Mouse (Mus musculus) midbrain, embryonic 16.5 days (tissue): ENCODE measurements around the gene Pnmal1. TPM values are rescaled to one million over a fixed set of nuclear protein-coding genes. Genes with fewer than 3 reads are reported as not detected.

Source experiments
- ATAC-seq: fragments of 200-750 bp; cut with Nextera tagmentation; 2 replicates; pipeline ENCODE4 v1.8.0; 2017; ENCODE audit warnings: moderate TSS enrichment
- H3K27ac ChIP-seq: fragments of 300-500 bp; sonication (generic); 2 replicates; pipeline ENCODE4 v1.5.1; 2014; ENCODE audit warnings: mild to moderate bottlenecking, low read length, mixed read lengths
- H3K27me3 ChIP-seq: fragments of 300-500 bp; sonication (generic); 2 replicates; pipeline ENCODE4 v1.6.1; 2014; ENCODE audit warnings: low read depth, low read length, mixed read lengths; ENCODE audit not compliant: control insufficient read depth, insufficient read depth
- H3K36me3 ChIP-seq: fragments of 300-500 bp; sonication (generic); 2 replicates; pipeline ENCODE4 v1.6.1; 2014; ENCODE audit warnings: mild to moderate bottlenecking, low read length, moderate library complexity, mixed read lengths; ENCODE audit not compliant: control insufficient read depth, insufficient read depth
- H3K4me1 ChIP-seq: fragments of 300-500 bp; sonication (generic); 2 replicates; pipeline ENCODE4 v1.6.1; 2014; ENCODE audit warnings: mild to moderate bottlenecking, low read length, mixed read lengths; ENCODE audit not compliant: control insufficient read depth, insufficient read depth
- H3K4me2 ChIP-seq: fragments of 300-500 bp; sonication (generic); 2 replicates; pipeline ENCODE4 v1.6.1; 2014; ENCODE audit warnings: mild to moderate bottlenecking, low read length, mixed read lengths
- H3K4me3 ChIP-seq: fragments of 300-500 bp; sonication (generic); 2 replicates; pipeline ENCODE4 v1.5.1; 2014; ENCODE audit warnings: low read depth, mild to moderate bottlenecking, low read length, moderate library complexity, mixed read lengths
- H3K9ac ChIP-seq: fragments of 300-500 bp; sonication (generic); 2 replicates; pipeline ENCODE4 v1.6.1; 2014; ENCODE audit warnings: low read depth, low read length, mixed read lengths
- H3K9me3 ChIP-seq: fragments of 300-500 bp; sonication (generic); replicated peaks from 2 replicates; pipeline ENCODE4 v1.6.1; 2014; ENCODE audit warnings: mild to moderate bottlenecking, low read length, mixed read lengths; ENCODE audit not compliant: control insufficient read depth, poor library complexity, severe bottlenecking
- WGBS: fragments of 180-500 bp; shearing (Covaris S2); extraction: QIAGEN DNeasy Blood & Tissue Kit; methylation state at CpG from one replicate; pipeline ENCODE4 v1.1.7; 2014; 5-methylcytosine and 5-hydroxymethylcytosine counted together
- polyA plus RNA-seq: library from polyadenylated mRNA; unstranded; fragments of >200 nt; fragmentation: Nextera tagmentation; extraction: Ambion mirVana; gene quantifications from 2 replicates; pipeline ENCODE4 v1.2.1, GENCODE M21; 2015

Pnmal1 gene
- polyA plus RNA-seq, 1 experiment from 2014 or later, result 83.1 TPM

- 31% methylated on average over 4 of the region's 4 CpGs for WGBS
- H3K4me3 ChIP-seq, result no peak overlapping the region
- H3K36me3 ChIP-seq, result peaks cover 7% of the 10 kb centered on the region
- H3K9ac ChIP-seq, result no peak overlapping the region
- no peak overlapping the region for H3K27ac ChIP-seq
- H3K4me1 ChIP-seq, result peaks cover 2% of the 10 kb centered on the region; the same call in 1 of the 2 replicates
- no peak overlapping the region for H3K4me2 ChIP-seq
- H3K9me3 ChIP-seq, result no peaks in the 10 kb centered on the region
- ATAC-seq, result no peak
- no peaks in the 10 kb centered on the region for H3K27me3 ChIP-seq
Observed at GRCm38 (mm10) chr7:16999650-17000049, 40.2 kb downstream of the Pnmal1 start.

- Histone ChIP-seq H3K27me3 (no peaks in the 10 kb centered on the region), H3K36me3 (peaks cover 16% of the 10 kb centered on the region), H3K4me1 (no peaks in the 10 kb centered on the region), H3K4me3 (no peak overlapping the region), H3K27ac (no peak overlapping the region), H3K9ac (no peak overlapping the region), H3K9me3 (no peaks in the 10 kb centered on the region), H3K4me2 (no peak overlapping the region)
- WGBS, result 16% methylated on average over 7 of the region's 7 CpGs
- ATAC-seq, result peak; percentile 72
Observed at GRCm38 (mm10) chr7:17002375-17003195, 43.1 kb downstream of the Pnmal1 start.

DNA sequence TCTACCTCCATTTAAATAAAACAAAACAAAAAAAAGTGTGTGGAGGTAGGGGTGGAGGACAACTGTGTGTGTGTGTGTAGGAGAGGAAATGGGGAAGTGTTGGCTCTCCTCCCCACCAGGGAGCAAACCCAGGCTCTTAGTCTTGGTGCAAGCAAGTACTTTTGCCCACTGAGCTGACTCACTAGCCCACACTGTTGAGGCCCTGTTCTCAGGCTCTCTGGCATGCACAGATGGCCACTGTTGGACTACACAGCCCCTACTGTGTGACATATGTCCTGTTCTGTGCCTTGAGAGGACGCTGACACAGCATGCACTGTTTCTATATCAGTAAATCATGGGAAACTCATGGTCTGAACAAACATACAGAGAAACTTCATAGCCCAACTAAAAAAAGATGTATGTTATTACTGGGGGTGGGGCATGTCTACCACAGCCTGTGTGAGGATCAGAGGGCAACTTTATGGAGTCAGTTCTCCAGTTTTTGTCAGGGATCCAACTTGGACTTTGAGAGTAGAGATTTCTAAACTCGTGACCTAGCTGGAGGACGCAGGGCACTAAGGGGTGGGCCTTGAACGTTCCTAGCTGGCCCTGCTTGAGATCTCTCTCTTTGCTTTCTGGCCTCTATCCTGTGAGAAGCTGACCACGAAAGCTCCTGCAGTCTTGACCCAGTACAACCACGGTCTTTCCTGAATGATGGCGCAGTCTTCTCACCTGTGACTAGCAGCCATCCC is 43.9 kb downstream of the Pnmal1 start:
- H3K4me2 ChIP-seq, result no peak overlapping the region
- no peak overlapping the region for H3K27ac ChIP-seq
- H3K4me1 ChIP-seq, result no peaks in the 10 kb centered on the region
- no peaks in the 10 kb centered on the region for H3K27me3 ChIP-seq
- no peaks in the 10 kb centered on the region for H3K9me3 ChIP-seq
- peaks cover 21% of the 10 kb centered on the region for H3K36me3 ChIP-seq
- WGBS, result 81% methylated on average over 7 of the region's 7 CpGs
- no peak overlapping the region for H3K4me3 ChIP-seq
- no peak for ATAC-seq
- H3K9ac ChIP-seq, result no peak overlapping the region

DNA sequence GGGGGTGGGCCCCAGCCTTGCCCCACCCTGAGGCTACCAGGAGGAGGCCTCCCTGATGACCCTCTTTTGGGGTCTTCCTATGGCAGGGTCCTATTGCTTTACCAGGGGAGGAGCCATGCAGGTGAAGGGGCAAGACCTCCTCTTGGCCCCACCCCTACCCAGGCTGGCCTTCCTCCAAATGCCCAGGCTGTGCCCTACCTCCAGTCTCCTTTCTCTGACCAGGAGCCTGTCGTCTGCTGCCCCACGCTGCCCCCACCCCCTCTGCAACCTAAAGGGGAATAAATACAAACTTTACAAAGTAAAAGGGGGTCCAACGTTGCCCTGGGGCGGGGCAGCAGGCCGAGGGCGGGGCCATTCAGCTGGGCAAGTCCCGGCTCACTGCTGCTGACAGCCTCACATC is 45.2 kb downstream of the Pnmal1 start:
- Histone ChIP-seq H3K4me3 (no peak overlapping the region), H3K36me3 (peaks cover 32% of the 10 kb centered on the region), H3K4me2 (no peak overlapping the region), H3K27me3 (no peaks in the 10 kb centered on the region), H3K4me1 (no peaks in the 10 kb centered on the region), H3K9me3 (no peaks in the 10 kb centered on the region), H3K27ac (no peak overlapping the region), H3K9ac (no peak overlapping the region)
- 86% methylated on average over 7 of the region's 7 CpGs for WGBS
- no peak for ATAC-seq

- 87% methylated on average over 4 of the region's 4 CpGs for WGBS
- no peak for ATAC-seq
- no peak overlapping the region for H3K4me3 ChIP-seq
Observed at GRCm38 (mm10) chr7:17007300-17007699, 47.8 kb downstream of the Pnmal1 start.

GRCm38 (mm10) chr7:17009326-17010009 is 50.0 kb downstream of the Pnmal1 start:
- H3K27ac ChIP-seq, result no peak overlapping the region
- H3K27me3 ChIP-seq, result no peaks in the 10 kb centered on the region
- H3K4me1 ChIP-seq, result no peaks in the 10 kb centered on the region
- H3K36me3 ChIP-seq, result peaks cover 46% of the 10 kb centered on the region
- no peak overlapping the region for H3K4me2 ChIP-seq
- no peak overlapping the region for H3K9ac ChIP-seq
- WGBS, result 93% methylated on average over 16 of the region's 16 CpGs
- H3K4me3 ChIP-seq, result no peak overlapping the region
- ATAC-seq, result no peak
- H3K9me3 ChIP-seq, result no peaks in the 10 kb centered on the region

More at GRCm38 (mm10) chr7:17007300-17007699, 47.8 kb downstream of the Pnmal1 start:
- Histone ChIP-seq H3K27me3 (no peaks in the 10 kb centered on the region), H3K4me2 (no peak overlapping the region), H3K9ac (no peak overlapping the region), H3K4me1 (no peaks in the 10 kb centered on the region), H3K9me3 (no peaks in the 10 kb centered on the region), H3K27ac (no peak overlapping the region), H3K36me3 (peaks cover 45% of the 10 kb centered on the region)

- Histone ChIP-seq H3K36me3 (peaks cover 51% of the 10 kb centered on the region), H3K27me3 (no peaks in the 10 kb centered on the region), H3K4me3 (no peak overlapping the region), H3K9ac (no peak overlapping the region), H3K9me3 (no peaks in the 10 kb centered on the region), H3K27ac (no peak overlapping the region), H3K4me1 (no peaks in the 10 kb centered on the region), H3K4me2 (no peak overlapping the region)
- ATAC-seq, result no peak
- 96% methylated on average over 5 of the region's 5 CpGs for WGBS
Observed at GRCm38 (mm10) chr7:17010010-17010347, 50.5 kb downstream of the Pnmal1 start.

- WGBS, result 95% methylated on average over 7 of the region's 7 CpGs
- H3K27ac ChIP-seq, result no peak overlapping the region
- no peaks in the 10 kb centered on the region for H3K9me3 ChIP-seq
- H3K9ac ChIP-seq, result no peak overlapping the region
- H3K4me3 ChIP-seq, result no peak overlapping the region
- no peak for ATAC-seq
- no peaks in the 10 kb centered on the region for H3K4me1 ChIP-seq
- H3K36me3 ChIP-seq, result peaks cover 46% of the 10 kb centered on the region
- no peak overlapping the region for H3K4me2 ChIP-seq
- no peaks in the 10 kb centered on the region for H3K27me3 ChIP-seq
Observed at GRCm38 (mm10) chr7:17011909-17012590, 52.6 kb downstream of the Pnmal1 start.
